Mouse (Mus musculus) heart, embryonic 12.5 days (tissue): ENCODE data around the gene Zbtb43. TPM values are rescaled to one million over a fixed set of nuclear protein-coding genes. Genes with fewer than 3 reads are reported as not detected.
A peak's percentile ranks its signal among the peaks of the same experiment; 100 is the strongest.

Experiments
- ATAC-seq: fragments of 200-750 bp; cut with Nextera tagmentation; 2 replicates; pipeline ENCODE4 v1.8.0; 2017; ENCODE audit warnings: moderate TSS enrichment, moderate library complexity; ENCODE audit not compliant: insufficient number of reproducible peaks, low FRiP score
- H3K27ac ChIP-seq: fragments of 300-500 bp; sonication (generic); 2 replicates; pipeline ENCODE4 v1.5.1; 2016; ENCODE audit warnings: mild to moderate bottlenecking, moderate library complexity; ENCODE audit not compliant: poor library complexity, severe bottlenecking
- H3K27me3 ChIP-seq: fragments of 300-500 bp; sonication (generic); replicated peaks from 2 replicates; pipeline ENCODE4 v1.6.1; 2016; ENCODE audit warnings: mild to moderate bottlenecking, moderate library complexity
- H3K36me3 ChIP-seq: fragments of 300-500 bp; sonication (generic); 2 replicates; pipeline ENCODE4 v1.6.1; 2016; ENCODE audit warnings: mild to moderate bottlenecking, moderate library complexity
- H3K4me1 ChIP-seq: fragments of 300-500 bp; sonication (generic); replicated peaks from 2 replicates; pipeline ENCODE4 v1.6.1; 2016; ENCODE audit warnings: mild to moderate bottlenecking
- H3K4me2 ChIP-seq: fragments of 300-500 bp; sonication (generic); 2 replicates; pipeline ENCODE4 v1.6.1; 2016; ENCODE audit warnings: mild to moderate bottlenecking, moderate library complexity
- H3K4me3 ChIP-seq: fragments of 300-500 bp; sonication (generic); 2 replicates; pipeline ENCODE4 v1.5.1; 2016; ENCODE audit warnings: mild to moderate bottlenecking
- H3K9ac ChIP-seq: fragments of 300-500 bp; sonication (generic); 2 replicates; pipeline ENCODE4 v1.6.1; 2016; ENCODE audit warnings: mild to moderate bottlenecking, moderate library complexity
- H3K9me3 ChIP-seq: fragments of 300-500 bp; sonication (generic); replicated peaks from 2 replicates; pipeline ENCODE4 v1.6.1; 2016; ENCODE audit warnings: mild to moderate bottlenecking, moderate library complexity
- WGBS: fragments of 180-500 bp; shearing (Covaris S2); methylation state at CpG from one replicate; pipeline ENCODE4 v1.1.7; 2016; 5-methylcytosine and 5-hydroxymethylcytosine counted together
- polyA plus RNA-seq: library from polyadenylated mRNA; unstranded; fragments of >200 nt; fragmentation: Nextera tagmentation; extraction: Ambion mirVana; gene quantifications from 2 replicates; pipeline ENCODE4 v1.2.1, GENCODE M21; 2016

Zbtb43 gene
- polyA plus RNA-seq, 1 experiment from 2014 or later, result 13.6 TPM

GRCm38 (mm10) chr2:33454816-33455215, 13.5 kb downstream of the Zbtb43 start:
- Histone ChIP-seq H3K36me3 (peaks cover 75% of the 10 kb centered on the region), H3K9ac (no peak overlapping the region), H3K27ac (no peak overlapping the region), H3K4me1 (peaks cover 20% of the 10 kb centered on the region), H3K27me3 (no peaks in the 10 kb centered on the region), H3K4me3 (no peak overlapping the region), H3K9me3 (no peaks in the 10 kb centered on the region), H3K4me2 (no peak overlapping the region)
- ATAC-seq, result no peak
- 90% methylated on average over 8 of the region's 8 CpGs for WGBS

- Histone ChIP-seq H3K4me3 (no peak overlapping the region), H3K9ac (no peak overlapping the region), H3K27ac (no peak overlapping the region), H3K9me3 (no peaks in the 10 kb centered on the region), H3K4me1 (peaks cover 18% of the 10 kb centered on the region), H3K36me3 (peaks cover 78% of the 10 kb centered on the region), H3K4me2 (no peak overlapping the region), H3K27me3 (no peaks in the 10 kb centered on the region)
- ATAC-seq, result no peak
- WGBS, result 90% methylated on average over 3 of the region's 3 CpGs
Measured at GRCm38 (mm10) chr2:33453476-33453875, 14.9 kb downstream of the Zbtb43 start.

- Histone ChIP-seq H3K27me3 (no peaks in the 10 kb centered on the region), H3K36me3 (peaks cover 81% of the 10 kb centered on the region), H3K4me3 (no peak overlapping the region), H3K9me3 (no peaks in the 10 kb centered on the region), H3K9ac (0 out of 2 replicates have a peak overlapping the region, but pooled peaks have one; percentile 41), H3K4me1 (peaks cover 18% of the 10 kb centered on the region), H3K27ac (peak overlapping the region; percentile 35; the same call in 1 of the 2 replicates), H3K4me2 (no peak overlapping the region)
- ATAC-seq, result no peak
- WGBS, result 85% methylated on average over 5 of the region's 5 CpGs
Measured at GRCm38 (mm10) chr2:33452721-33453120, 15.6 kb downstream of the Zbtb43 start.

DNA sequence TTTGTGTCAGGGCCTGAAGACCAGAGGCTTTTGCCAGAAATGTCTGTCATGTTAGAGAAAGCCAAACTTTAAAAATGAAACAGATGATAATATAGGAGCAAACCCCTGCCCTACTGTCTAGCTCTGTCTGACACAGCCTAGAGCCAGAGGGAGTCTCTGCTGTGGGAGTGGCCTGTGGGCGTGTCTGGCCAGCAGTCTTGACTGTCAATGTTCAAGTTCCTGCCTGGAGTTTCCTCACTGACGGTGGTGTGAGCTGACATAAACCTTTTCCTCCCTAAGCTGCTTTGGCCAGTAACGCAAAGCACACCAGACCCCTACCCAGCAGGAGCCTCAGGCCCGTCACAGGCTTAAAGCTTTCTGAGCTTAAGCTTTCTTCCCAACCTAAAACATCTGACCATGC, 16.2 kb downstream of the Zbtb43 start:
- Histone ChIP-seq H3K9ac (0 out of 2 replicates have a peak overlapping the region, but pooled peaks have one; percentile 41), H3K27ac (peak overlapping the region; percentile 35; the same call in 1 of the 2 replicates), H3K36me3 (peaks cover 84% of the 10 kb centered on the region), H3K4me2 (no peak overlapping the region), H3K9me3 (no peaks in the 10 kb centered on the region), H3K4me3 (no peak overlapping the region), H3K27me3 (no peaks in the 10 kb centered on the region), H3K4me1 (peaks cover 18% of the 10 kb centered on the region)
- peak; percentile 60; the same call in 1 of the 2 replicates for ATAC-seq
- 19% methylated on average over 4 of the region's 4 CpGs for WGBS

DNA sequence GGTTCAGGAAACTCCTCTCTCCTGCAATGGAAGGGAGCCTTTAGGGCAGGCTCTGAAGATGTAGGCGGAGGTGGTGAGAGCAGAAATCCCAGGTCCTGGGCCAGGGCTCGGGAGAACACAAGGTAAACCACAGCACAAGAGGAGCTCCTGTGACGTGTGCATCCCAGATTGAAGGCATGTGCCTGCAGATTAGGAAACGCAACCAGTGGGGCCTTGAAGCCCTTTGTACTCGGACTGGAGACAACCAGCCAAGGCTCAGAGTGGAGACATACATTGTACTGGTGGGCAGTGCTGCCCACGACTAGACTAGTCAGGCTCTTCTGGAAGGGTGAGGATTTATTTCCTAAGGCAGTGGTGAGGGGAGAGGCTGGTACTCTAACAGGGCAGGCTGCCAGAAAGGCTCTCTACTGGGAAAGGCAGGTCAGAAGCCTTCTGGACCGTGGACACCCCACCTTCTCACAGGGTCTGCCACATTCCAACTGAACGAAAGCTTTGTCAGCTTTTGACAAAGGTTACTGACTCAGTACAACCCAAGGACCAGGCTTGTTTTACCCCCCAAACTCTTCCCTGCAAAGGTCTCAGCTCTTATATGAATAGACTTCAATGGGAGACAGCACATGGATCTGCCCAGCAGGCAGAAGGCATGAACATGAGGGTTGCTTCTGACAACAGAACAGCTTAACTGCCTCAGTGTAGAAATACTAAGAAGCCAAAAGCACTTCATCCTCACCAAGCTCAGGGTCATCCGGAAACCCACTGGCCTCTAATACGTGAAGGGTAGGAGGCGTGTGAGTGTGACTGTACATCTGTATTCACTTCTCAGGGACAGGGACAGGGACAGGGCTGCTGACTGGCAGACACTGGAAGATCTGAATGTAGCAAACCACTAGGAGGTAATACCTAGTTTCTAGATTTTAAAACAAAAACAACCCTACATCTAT, 17.1 kb downstream of the Zbtb43 start:
- Histone ChIP-seq H3K27ac (no peak overlapping the region), H3K9ac (no peak overlapping the region), H3K9me3 (no peaks in the 10 kb centered on the region), H3K27me3 (no peaks in the 10 kb centered on the region), H3K4me2 (no peak overlapping the region), H3K36me3 (peaks cover 84% of the 10 kb centered on the region), H3K4me3 (no peak overlapping the region), H3K4me1 (peaks cover 18% of the 10 kb centered on the region)
- 77% methylated on average over 11 of the region's 11 CpGs for WGBS
- ATAC-seq, result no peak

DNA sequence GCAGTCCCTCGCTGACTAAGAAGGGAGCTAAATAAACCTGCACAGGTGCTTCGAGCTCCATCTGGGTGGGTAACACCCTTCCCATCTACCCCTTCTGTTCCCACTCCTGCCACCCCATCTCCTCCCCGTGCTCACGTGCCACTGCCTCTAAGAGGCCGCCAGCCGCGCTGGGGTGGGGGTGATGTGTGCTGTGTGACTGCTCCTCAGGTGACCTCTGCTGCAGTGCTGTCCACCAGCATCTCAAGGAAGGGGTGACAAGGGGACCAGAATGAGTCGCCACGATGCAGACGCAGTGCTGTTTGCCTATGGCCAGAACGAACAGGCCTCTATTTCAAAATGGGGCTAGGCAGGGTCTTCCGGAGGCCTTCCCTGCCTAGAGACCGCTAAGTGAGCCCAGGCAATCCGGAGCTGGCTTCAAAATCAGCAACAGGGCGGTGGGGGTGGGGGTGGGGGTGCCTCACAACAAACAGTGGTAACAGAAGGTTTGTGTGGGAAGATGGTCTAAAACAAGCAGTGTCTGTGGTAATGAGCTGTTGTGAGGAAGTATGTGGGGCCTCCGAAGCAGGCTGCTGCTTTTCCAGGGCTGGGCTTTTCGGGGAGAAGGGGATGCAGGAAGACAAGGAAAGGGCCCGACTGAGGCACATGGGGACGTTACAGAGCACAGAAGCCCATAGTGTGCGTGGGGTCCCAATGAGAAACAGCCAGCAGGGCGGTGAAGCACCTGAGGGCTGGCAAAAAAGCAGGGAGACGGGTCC, 19.1 kb downstream of the Zbtb43 start:
- H3K4me2 ChIP-seq, result no peak overlapping the region
- H3K27me3 ChIP-seq, result no peaks in the 10 kb centered on the region
- WGBS, result 84% methylated on average over 22 of the region's 22 CpGs
- H3K9me3 ChIP-seq, result no peaks in the 10 kb centered on the region
- peaks cover 25% of the 10 kb centered on the region for H3K4me1 ChIP-seq
- H3K27ac ChIP-seq, result no peak overlapping the region
- peaks cover 66% of the 10 kb centered on the region for H3K36me3 ChIP-seq
- no peak overlapping the region for H3K4me3 ChIP-seq
- no peak overlapping the region for H3K9ac ChIP-seq
- ATAC-seq, result no peak

DNA sequence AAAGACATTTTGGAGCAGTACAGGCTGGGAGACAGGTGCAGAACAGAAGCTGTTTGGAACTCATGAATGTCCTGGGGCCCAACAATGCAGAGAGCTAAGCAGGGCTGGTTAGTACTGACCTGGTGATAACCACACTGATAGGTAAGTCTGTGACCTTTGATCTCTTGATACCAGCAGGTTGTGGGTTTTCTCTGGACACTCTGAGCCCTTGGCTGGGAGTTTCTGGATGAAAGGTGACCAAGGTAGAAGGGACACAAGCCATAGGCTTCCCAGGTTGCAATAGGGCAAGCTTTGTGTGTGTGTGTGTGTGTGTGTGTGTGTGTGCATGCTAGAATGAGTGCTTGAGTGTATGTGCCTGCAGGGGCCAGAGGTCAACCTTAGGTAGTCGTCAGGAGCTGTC, 21.6 kb downstream of the Zbtb43 start:
- H3K9ac ChIP-seq, result no peak overlapping the region
- no peaks in the 10 kb centered on the region for H3K27me3 ChIP-seq
- no peak overlapping the region for H3K4me3 ChIP-seq
- no peak overlapping the region for H3K27ac ChIP-seq
- 78% methylated on average over 1 of the region's 1 CpGs for WGBS
- no peaks in the 10 kb centered on the region for H3K9me3 ChIP-seq
- ATAC-seq, result no peak; the same call in 1 of the 2 replicates
- H3K4me1 ChIP-seq, result peaks cover 26% of the 10 kb centered on the region
- H3K4me2 ChIP-seq, result no peak overlapping the region
- peaks cover 44% of the 10 kb centered on the region for H3K36me3 ChIP-seq

DNA sequence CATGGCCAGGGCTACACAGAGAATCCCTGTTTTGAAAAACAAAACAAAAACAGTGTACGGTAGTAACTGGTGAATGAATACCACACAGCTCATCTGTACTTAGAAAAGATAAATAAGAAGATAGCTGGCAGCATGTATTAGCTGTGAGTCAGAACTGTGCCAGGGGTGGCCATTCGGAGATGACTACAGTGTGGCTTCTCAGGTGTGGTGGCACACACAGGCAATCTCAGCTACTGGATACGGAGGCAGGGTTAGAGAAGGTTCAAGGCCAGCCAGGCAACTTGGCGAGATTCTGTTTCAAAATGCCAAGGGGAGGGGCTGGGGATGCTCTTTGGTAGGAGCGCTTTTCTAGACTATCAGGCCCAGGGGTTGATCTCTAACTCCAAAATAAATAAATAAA, 22.6 kb downstream of the Zbtb43 start:
- H3K9ac ChIP-seq, result no peak overlapping the region
- ATAC-seq, result no peak
- 94% methylated on average over 5 of the region's 5 CpGs for WGBS
- H3K9me3 ChIP-seq, result no peaks in the 10 kb centered on the region
- no peak overlapping the region for H3K4me2 ChIP-seq
- H3K27me3 ChIP-seq, result no peaks in the 10 kb centered on the region
- H3K4me3 ChIP-seq, result no peak overlapping the region
- H3K4me1 ChIP-seq, result peaks cover 19% of the 10 kb centered on the region
- peaks cover 34% of the 10 kb centered on the region for H3K36me3 ChIP-seq
- no peak overlapping the region for H3K27ac ChIP-seq

DNA sequence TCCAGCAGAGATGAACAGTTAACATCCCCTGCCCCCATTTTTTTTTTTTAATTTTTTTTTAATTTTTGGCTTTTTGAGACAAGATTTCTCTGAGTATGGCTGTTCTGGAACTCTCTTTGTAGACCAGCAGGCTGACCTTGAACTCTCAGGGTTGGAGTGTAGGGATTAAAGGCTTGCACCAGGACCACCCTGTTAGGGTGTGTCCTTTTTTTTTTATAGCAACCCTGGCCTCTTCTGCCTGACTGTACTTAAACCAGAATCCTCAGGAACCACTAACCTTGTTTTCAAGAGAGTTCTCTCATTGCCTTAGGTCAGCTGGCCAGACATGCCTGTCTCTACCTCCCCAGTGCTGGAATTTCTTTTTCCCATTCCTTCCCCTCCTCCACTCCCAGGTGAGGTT, 23.5 kb downstream of the Zbtb43 start:
- no peaks in the 10 kb centered on the region for H3K9me3 ChIP-seq
- H3K27ac ChIP-seq, result peak overlapping the region; percentile 65; the same call in 1 of the 2 replicates
- H3K9ac ChIP-seq, result no peak overlapping the region
- peaks cover 26% of the 10 kb centered on the region for H3K4me1 ChIP-seq
- ATAC-seq, result no peak
- H3K36me3 ChIP-seq, result peaks cover 28% of the 10 kb centered on the region
- no peak overlapping the region for H3K4me3 ChIP-seq
- no peak overlapping the region for H3K4me2 ChIP-seq
- H3K27me3 ChIP-seq, result no peaks in the 10 kb centered on the region

GRCm38 (mm10) chr2:33444358-33444757, 24.0 kb downstream of the Zbtb43 start:
- WGBS, result 19% methylated on average over 5 of the region's 5 CpGs
- H3K9me3 ChIP-seq, result no peaks in the 10 kb centered on the region
- no peak overlapping the region for H3K4me3 ChIP-seq
- H3K27ac ChIP-seq, result peak overlapping the region; percentile 65
- H3K4me1 ChIP-seq, result peaks cover 31% of the 10 kb centered on the region
- no peak overlapping the region for H3K4me2 ChIP-seq
- H3K27me3 ChIP-seq, result no peaks in the 10 kb centered on the region
- peaks cover 22% of the 10 kb centered on the region; the same call in 1 of the 2 replicates for H3K36me3 ChIP-seq
- ATAC-seq, result peak; percentile 61
- no peak overlapping the region for H3K9ac ChIP-seq

DNA sequence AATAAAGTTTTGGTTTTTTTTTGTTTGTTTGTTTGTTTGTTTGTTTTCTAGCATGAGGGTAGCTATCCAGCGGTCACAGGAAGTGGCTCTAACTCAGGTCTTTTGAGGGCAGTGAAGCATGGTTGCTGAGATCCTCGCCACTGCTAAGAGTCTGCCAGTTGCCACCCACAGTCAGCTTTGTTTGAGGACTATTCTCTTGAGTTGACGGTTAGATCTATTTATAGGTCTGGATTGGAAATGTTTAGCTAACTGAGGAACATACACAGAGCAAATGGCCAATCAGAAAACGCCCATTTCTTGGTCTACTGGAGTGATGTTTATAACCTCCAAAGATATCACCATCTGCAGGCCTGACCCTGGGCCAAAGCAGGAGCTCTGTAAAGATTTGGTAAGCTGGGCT, 25.7 kb downstream of the Zbtb43 start:
- Histone ChIP-seq H3K4me3 (no peak overlapping the region), H3K4me1 (peaks cover 43% of the 10 kb centered on the region), H3K4me2 (no peak overlapping the region), H3K36me3 (0 out of 2 replicates have a peak, but pooled peaks cover 6% of the 10 kb centered on the region), H3K27me3 (no peaks in the 10 kb centered on the region), H3K9ac (no peak overlapping the region), H3K9me3 (no peaks in the 10 kb centered on the region), H3K27ac (no peak overlapping the region)
- ATAC-seq, result no peak
- WGBS, result 55% methylated on average over 4 of the region's 4 CpGs
